Mouse (Mus musculus) megakaryocyte, embryonic 14.5 days (primary cell): Measurements from ENCODE around the gene Tango2.

Source experiments
- FLI1 ChIP-seq: IDR thresholded peaks from 2 replicates; pipeline ENCODE4 v1.6.1; 2012; ENCODE audit warnings: low read length, inconsistent platforms, mixed read lengths
- GATA1 ChIP-seq: IDR thresholded peaks from 3 replicates; pipeline ENCODE4 v1.6.1; 2012; ENCODE audit warnings: mixed read lengths, low read length, inconsistent platforms, borderline replicate concordance

- no peak for TF ChIP-seq GATA1
- no peak for TF ChIP-seq FLI1
These were observed 30.6 kb upstream of the Tango2 start for GRCm38 (mm10) chr16:18378489-18378888.
